Mouse (Mus musculus) urinary bladder, postnatal 10 days (tissue): ENCODE data around the gene Chmp2a.
"Not testable (repeated sequence)": the region's sequence is repeated elsewhere in the genome, so short reads cannot be mapped to it uniquely, and the experiment has no call there.

Experiments used
- DNase-seq: peaks from one replicate; pipeline ENCODE4 v3.0.0; 2022; ENCODE audit warnings: low spot score

Chmp2a gene

GRCm38 (mm10) chr7:13034148-13034977 is at the start of gene Chmp2a:
Chmp2a (minus strand) TSS chr7:13034807.
- DNase-seq, result peak; percentile 94

DNA sequence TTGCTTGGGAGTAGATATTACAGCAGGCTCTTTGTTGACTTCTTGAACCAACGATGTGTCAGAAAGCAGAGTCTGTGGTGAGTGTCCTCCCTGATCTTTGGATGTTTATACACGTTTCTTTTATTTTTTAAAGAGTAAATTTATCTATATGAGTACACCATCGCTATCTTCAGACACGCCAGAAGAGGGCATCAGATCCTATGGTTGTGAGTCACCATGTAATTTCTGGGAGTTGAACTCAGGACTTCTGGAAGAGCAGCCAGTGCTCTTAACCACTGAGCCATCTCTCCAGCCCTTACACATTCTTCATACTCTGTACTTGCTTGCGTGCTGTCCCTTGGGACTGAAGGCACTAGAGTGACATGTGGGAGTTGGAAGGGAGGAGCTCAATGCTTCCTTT is 37.7 kb upstream of the Chmp2a start:
- no peak for DNase-seq

GRCm38 (mm10) chr7:13063399-13063798 is 28.8 kb upstream of the Chmp2a start:
- not testable (repeated sequence) for DNase-seq

DNA sequence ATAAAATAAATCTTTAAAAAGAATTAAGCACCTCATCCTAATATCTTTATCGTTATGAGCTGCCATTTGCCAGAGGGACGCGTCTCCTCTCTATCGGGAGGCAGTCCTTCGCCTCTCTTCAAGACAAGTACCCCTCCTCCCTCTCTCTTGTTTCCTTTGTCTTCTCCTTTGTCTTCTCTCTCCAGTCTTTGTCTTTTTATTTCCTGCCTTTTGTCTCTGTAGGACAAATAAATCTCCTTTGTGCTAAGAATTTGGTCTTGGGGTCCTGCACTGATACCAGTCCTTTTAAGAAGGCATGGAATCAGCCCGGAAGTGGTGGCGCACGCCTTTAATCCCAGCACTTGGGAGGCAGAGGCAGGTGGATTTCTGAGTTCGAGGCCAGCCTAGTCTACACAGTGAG is 24.9 kb upstream of the Chmp2a start:
- no peak for DNase-seq

GRCm38 (mm10) chr7:13056913-13057700 is 22.5 kb upstream of the Chmp2a start:
- no peak for DNase-seq

GRCm38 (mm10) chr7:13054287-13055010 is 19.8 kb upstream of the Chmp2a start, which contains the start of gene Mzf1:
Mzf1 (minus strand) TSS chr7:13054764.
- peak; percentile 74 for DNase-seq

GRCm38 (mm10) chr7:13053961-13054286 is 19.3 kb upstream of the Chmp2a start:
- DNase-seq, result no peak

DNA sequence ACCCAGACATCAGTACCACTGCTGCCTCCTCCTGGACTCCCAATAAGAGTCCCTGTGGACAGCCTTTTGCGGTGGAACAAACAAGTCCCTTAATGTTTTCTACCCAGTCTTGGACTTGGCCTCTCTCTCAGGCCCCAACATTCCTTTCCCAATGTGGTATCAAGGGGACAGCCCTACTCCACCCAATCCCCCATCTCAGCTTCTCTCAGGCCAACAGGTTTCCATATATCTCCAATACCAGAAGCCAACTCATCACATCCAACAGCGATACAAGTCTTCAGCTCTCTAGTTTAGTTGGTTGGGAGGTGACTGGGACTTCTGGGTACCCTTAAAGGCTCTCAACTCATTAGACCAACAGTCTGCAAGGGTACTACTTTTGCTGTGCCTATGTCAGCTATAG is 18.9 kb upstream of the Chmp2a start:
- no peak for DNase-seq

GRCm38 (mm10) chr7:13053001-13053400 is 18.4 kb upstream of the Chmp2a start:
- no peak for DNase-seq

- DNase-seq, result no peak
Measured at GRCm38 (mm10) chr7:13046084-13046483, 11.5 kb upstream of the Chmp2a start.

DNA sequence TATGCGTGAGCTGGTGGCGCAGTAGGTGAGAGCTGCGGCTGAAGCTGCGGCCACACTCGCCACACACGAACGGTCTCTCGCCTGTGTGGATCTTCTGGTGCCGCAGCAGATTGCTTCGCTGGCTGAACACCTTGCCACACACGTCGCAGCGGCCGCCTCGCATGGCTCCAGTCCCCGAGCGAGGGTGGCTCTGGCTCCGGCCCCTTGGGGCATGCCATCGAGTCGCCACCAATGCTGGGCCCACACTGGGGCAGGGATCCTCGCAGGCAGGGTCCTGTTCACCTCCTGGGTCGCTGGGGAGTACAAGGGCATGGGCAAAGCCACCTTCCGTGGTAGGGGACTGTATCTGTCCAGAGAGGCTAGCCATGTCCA is 9.6 kb upstream of the Chmp2a start:
- DNase-seq, result no peak

GRCm38 (mm10) chr7:13043445-13044253 is 9.0 kb upstream of the Chmp2a start:
- no peak for DNase-seq

- no peak for DNase-seq
Measured at GRCm38 (mm10) chr7:13043120-13043444, 8.5 kb upstream of the Chmp2a start.

- DNase-seq, result no peak
Measured at GRCm38 (mm10) chr7:13042511-13042910, 7.9 kb upstream of the Chmp2a start.

DNA sequence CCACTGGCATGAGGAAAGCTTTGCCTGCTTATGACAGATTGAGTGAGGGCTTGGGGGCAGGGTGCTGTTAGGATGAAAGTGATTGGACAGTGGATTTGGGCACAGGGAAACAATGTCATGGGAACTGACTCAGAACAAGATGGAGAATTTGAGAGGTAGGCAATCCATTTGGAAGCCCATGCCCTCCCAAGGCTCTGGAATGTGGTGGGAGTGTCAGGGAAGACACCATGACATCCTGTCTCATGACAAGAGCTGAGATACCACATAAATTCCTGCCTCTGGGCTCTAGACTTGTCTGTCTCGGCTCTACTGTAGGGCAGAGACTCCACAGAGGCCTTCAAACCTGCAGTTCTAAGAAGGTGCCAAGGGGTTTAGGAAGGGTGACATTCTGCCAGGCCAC is 6.6 kb upstream of the Chmp2a start:
- no peak for DNase-seq

GRCm38 (mm10) chr7:13039181-13039580 is 4.6 kb upstream of the Chmp2a start:
- no peak for DNase-seq

- no peak for DNase-seq
Measured at GRCm38 (mm10) chr7:13038621-13039169, 4.1 kb upstream of the Chmp2a start.

GRCm38 (mm10) chr7:13037901-13038555 is 3.4 kb upstream of the Chmp2a start, which contains the start of gene Ube2m:
Ube2m (minus strand) TSS chr7:13038275.
- DNase-seq, result peak; percentile 96

DNA sequence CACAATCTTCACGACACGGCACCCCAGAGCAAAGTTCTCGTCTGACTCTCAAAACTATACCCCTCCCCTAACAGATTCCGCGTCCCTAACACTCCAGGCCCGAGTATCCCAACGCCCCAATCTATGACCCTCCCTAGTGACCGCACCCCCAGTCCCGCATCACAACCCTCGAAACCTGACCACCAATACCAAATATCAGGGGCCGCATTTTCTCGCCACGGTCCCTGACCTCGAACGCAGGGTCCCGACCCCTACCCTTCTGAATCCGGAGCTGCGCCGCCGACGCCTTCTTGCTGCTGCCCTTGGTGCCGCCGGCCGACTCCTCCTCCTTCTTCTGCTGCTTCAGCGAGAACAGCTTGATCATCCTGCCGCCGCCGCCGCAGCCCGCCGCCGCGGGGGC is 2.8 kb upstream of the Chmp2a start:
- DNase-seq, result no peak

- no peak for DNase-seq
Measured at GRCm38 (mm10) chr7:13036806-13037205, 2.2 kb upstream of the Chmp2a start.

DNA sequence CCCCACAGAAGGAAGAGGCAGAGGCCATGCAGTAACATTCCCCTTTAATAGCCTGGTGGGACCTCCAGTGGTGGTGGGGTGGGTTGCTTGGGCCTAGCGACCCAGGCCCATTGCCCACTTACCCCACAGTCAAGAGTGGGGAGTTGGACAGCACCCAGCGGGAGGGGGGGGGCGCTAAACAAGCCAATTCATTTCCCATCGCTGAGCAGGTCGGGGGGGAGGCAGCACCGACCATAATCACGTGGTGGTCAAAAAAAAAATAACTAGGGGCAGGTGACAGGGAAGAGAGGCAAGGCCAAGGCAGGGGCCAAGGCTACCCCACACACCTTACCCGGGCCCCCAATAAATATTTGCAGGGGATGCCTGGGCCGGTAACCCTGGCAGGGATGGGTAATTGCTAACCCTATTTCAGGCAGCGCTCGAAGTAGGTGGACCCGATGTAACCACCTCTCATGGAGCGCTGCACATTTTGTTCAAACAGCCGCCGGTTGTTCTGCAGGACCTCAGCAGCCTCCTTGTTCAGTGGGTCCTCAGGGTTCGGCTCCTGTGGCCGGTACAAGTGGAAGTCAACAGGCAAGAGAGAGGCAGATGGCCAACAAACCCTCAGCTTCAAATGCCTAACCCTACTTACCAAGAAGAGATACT is 726 bp upstream of the Chmp2a start:
- DNase-seq, result no peak
